Mouse (Mus musculus): ENCODE measurements around the gene Heatr4. TPM values are rescaled to one million over a fixed set of nuclear protein-coding genes. Genes with fewer than 3 reads are reported as not detected.
"Not testable (repeated sequence)": the region's sequence is repeated elsewhere in the genome, so short reads cannot be mapped to it uniquely, and the experiment has no call there.

Heatr4 gene
- polyA plus RNA-seq, 1 experiment from 2014 or later: not detected

GRCm38 (mm10) chr12:83949776-83950492, 34.7 kb downstream of the Heatr4 start:
- 0 out of 2 replicates have a peak, but pooled peaks cover 5% of the 10 kb centered on the region for H3K9me3 ChIP-seq (ENCODE audit: control insufficient read depth, low read length)
- no peak for ATAC-seq (ENCODE audit: low read depth)

GRCm38 (mm10) chr12:83949043-83949442, 35.6 kb downstream of the Heatr4 start:
- no peak overlapping the region for H3K4me2 ChIP-seq (ENCODE audit: low read depth, low read length)
- no peak overlapping the region for H3K9ac ChIP-seq (ENCODE audit: low read length)
- no peak for ATAC-seq (ENCODE audit: low read depth)
- H3K27me3 ChIP-seq (ENCODE audit: control insufficient read depth, insufficient read depth, low read depth, low read length): no peaks in the 10 kb centered on the region
- no peaks in the 10 kb centered on the region for H3K36me3 ChIP-seq (ENCODE audit: control insufficient read depth, insufficient read depth, low read length)
- H3K9me3 ChIP-seq (ENCODE audit: control insufficient read depth, low read length): 0 out of 2 replicates have a peak, but pooled peaks cover 5% of the 10 kb centered on the region
- H3K27ac ChIP-seq (ENCODE audit: low read length): no peak overlapping the region
- no peak overlapping the region for H3K4me3 ChIP-seq (ENCODE audit: low read length)
- WGBS: 59% methylated on average over 4 of the region's 4 CpGs
- peaks cover 19% of the 10 kb centered on the region for H3K4me1 ChIP-seq (replicated peaks; ENCODE audit: control insufficient read depth, insufficient read depth, low read length)

More at GRCm38 (mm10) chr12:83949776-83950492, 34.7 kb downstream of the Heatr4 start:
- Histone ChIP-seq H3K27me3 (ENCODE audit: control insufficient read depth, insufficient read depth, low read depth, low read length) (no peaks in the 10 kb centered on the region), H3K4me1 (replicated peaks; ENCODE audit: control insufficient read depth, insufficient read depth, low read length) (peaks cover 19% of the 10 kb centered on the region), H3K36me3 (ENCODE audit: control insufficient read depth, insufficient read depth, low read length) (no peaks in the 10 kb centered on the region), H3K4me3 (ENCODE audit: low read length) (peak overlapping the region; percentile 92), H3K27ac (ENCODE audit: low read length) (peak overlapping the region; percentile 11; the same call in 1 of the 2 replicates), H3K9ac (ENCODE audit: low read length) (peak overlapping the region; percentile 88), H3K4me2 (ENCODE audit: low read depth, low read length) (peak overlapping the region; percentile 98)
- WGBS: 22% methylated on average over 11 of the region's 11 CpGs

DNA sequence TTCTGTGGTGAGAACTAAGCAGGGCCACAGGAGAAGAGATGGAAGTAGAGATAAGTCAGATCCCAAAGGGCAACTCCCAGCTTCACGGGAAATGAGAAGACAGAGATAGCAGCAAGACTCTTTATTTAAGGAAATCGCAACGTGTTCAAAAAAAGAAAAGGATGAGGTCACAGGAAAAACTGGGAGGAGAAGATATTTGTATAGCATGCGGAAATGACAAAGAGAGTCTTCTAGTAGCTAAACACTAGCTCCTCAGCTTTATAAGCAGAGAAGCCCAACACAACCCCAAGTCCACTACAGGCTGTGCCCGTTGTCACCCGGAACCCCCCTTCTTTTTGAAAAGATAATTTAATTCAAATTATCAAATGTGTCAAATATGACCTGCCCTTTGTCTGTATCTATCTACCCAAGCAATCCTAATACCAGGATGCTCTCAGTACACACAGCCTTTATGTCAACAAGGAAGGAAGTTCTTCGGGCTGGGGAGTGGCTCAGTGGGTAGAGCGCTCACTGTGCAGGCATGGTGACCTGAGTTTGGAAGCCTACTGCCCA, 37.3 kb downstream of the Heatr4 start:
- H3K4me3 ChIP-seq (ENCODE audit: low read length): no peak overlapping the region
- no peaks in the 10 kb centered on the region for H3K27me3 ChIP-seq (ENCODE audit: control insufficient read depth, insufficient read depth, low read depth, low read length)
- H3K27ac ChIP-seq (ENCODE audit: low read length): peak overlapping the region; percentile 57; the same call in 1 of the 2 replicates
- no peak overlapping the region for H3K9ac ChIP-seq (ENCODE audit: low read length)
- ATAC-seq (ENCODE audit: low read depth): peak; percentile 24; the same call in 1 of the 2 replicates
- no peak overlapping the region for H3K4me2 ChIP-seq (ENCODE audit: low read depth, low read length)
- peaks cover 11% of the 10 kb centered on the region for H3K4me1 ChIP-seq (replicated peaks; ENCODE audit: control insufficient read depth, insufficient read depth, low read length)
- WGBS: 64% methylated on average over 8 of the region's 8 CpGs
- H3K9me3 ChIP-seq (ENCODE audit: control insufficient read depth, low read length): 0 out of 2 replicates have a peak, but pooled peaks cover 5% of the 10 kb centered on the region
- no peaks in the 10 kb centered on the region for H3K36me3 ChIP-seq (ENCODE audit: control insufficient read depth, insufficient read depth, low read length)

- H3K9me3 ChIP-seq (ENCODE audit: control insufficient read depth, low read length): no peaks in the 10 kb centered on the region
- no peak overlapping the region for H3K4me3 ChIP-seq (ENCODE audit: low read length)
- H3K27me3 ChIP-seq (ENCODE audit: control insufficient read depth, insufficient read depth, low read depth, low read length): no peaks in the 10 kb centered on the region
- H3K4me1 ChIP-seq (replicated peaks; ENCODE audit: control insufficient read depth, insufficient read depth, low read length): no peaks in the 10 kb centered on the region
- no peak overlapping the region for H3K4me2 ChIP-seq (ENCODE audit: low read depth, low read length)
- H3K36me3 ChIP-seq (ENCODE audit: control insufficient read depth, insufficient read depth, low read length): no peaks in the 10 kb centered on the region
- H3K27ac ChIP-seq (ENCODE audit: low read length): no peak overlapping the region
- H3K9ac ChIP-seq (ENCODE audit: low read length): no peak overlapping the region
- no peak for ATAC-seq (ENCODE audit: low read depth)
- WGBS: 66% methylated on average over 3 of the region's 3 CpGs
Observed at GRCm38 (mm10) chr12:83941938-83942337, 42.7 kb downstream of the Heatr4 start.

- H3K4me1 ChIP-seq (replicated peaks; ENCODE audit: control insufficient read depth, insufficient read depth, low read length): no peaks in the 10 kb centered on the region
Observed at GRCm38 (mm10) chr12:83940031-83940430, 44.6 kb downstream of the Heatr4 start.

GRCm38 (mm10) chr12:83939332-83939731, 45.3 kb downstream of the Heatr4 start:
- ATAC-seq (ENCODE audit: low read depth): no peak
- Histone ChIP-seq H3K9me3 (ENCODE audit: control insufficient read depth, low read length) (peaks cover 3% of the 10 kb centered on the region; the same call in 1 of the 2 replicates), H3K4me3 (ENCODE audit: low read length) (no peak overlapping the region), H3K4me1 (replicated peaks; ENCODE audit: control insufficient read depth, insufficient read depth, low read length) (no peaks in the 10 kb centered on the region), H3K27ac (ENCODE audit: low read length) (no peak overlapping the region), H3K36me3 (ENCODE audit: control insufficient read depth, insufficient read depth, low read length) (no peaks in the 10 kb centered on the region), H3K9ac (ENCODE audit: low read length) (no peak overlapping the region), H3K4me2 (ENCODE audit: low read depth, low read length) (no peak overlapping the region), H3K27me3 (ENCODE audit: control insufficient read depth, insufficient read depth, low read depth, low read length) (no peaks in the 10 kb centered on the region)
- 74% methylated on average over 2 of the region's 2 CpGs for WGBS

More at GRCm38 (mm10) chr12:83940031-83940430, 44.6 kb downstream of the Heatr4 start:
- no peaks in the 10 kb centered on the region for H3K27me3 ChIP-seq (ENCODE audit: control insufficient read depth, insufficient read depth, low read depth, low read length)
- H3K4me3 ChIP-seq (ENCODE audit: low read length): no peak overlapping the region
- no peaks in the 10 kb centered on the region for H3K36me3 ChIP-seq (ENCODE audit: control insufficient read depth, insufficient read depth, low read length)
- no peak for ATAC-seq (ENCODE audit: low read depth)
- H3K9me3 ChIP-seq (ENCODE audit: control insufficient read depth, low read length): no peaks in the 10 kb centered on the region
- no peak overlapping the region for H3K27ac ChIP-seq (ENCODE audit: low read length)
- WGBS: 59% methylated on average over 4 of the region's 4 CpGs
- H3K4me2 ChIP-seq (ENCODE audit: low read depth, low read length): no peak overlapping the region
- no peak overlapping the region for H3K9ac ChIP-seq (ENCODE audit: low read length)

DNA sequence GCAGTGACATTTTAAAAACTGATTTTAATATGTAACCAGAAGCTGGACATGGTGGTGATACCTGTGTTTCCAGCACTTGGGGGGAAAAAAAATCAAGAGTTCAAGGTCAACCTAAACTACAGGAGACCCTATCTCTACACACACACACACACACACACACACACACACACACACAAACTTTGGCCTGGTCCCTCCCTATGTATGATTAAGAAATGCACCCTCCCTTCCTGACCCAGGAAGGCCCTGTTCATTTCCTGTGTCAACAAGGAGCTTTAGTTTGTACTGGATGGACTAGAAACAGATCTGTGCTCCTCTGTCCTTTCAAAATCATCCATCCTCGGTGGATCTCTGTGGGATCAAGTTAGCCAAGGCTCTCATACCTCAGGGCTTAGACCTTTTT, 46.1 kb downstream of the Heatr4 start:
- ATAC-seq (ENCODE audit: low read depth): not testable (repeated sequence)

DNA sequence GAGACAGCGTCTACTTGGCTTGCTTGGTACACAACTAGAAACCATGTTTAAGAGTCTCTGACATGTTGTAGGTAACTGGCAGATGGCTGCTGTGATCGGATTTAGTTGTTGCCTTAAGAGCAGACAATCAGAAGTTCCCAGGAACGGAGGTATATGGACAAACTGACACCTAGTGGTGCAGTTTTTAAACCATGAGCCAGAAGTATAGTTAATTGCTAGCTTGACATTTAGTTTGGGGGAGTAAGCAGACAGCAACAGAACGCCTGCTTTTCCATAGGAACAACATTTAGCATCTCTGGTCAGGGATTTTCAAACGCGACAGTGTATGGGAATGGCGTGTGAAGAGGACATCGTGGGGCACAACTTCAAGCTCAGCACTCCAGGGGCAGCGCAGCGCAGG, 47.1 kb downstream of the Heatr4 start:
- Histone ChIP-seq H3K27ac (ENCODE audit: low read length) (no peak overlapping the region), H3K27me3 (ENCODE audit: control insufficient read depth, insufficient read depth, low read depth, low read length) (no peaks in the 10 kb centered on the region), H3K4me3 (ENCODE audit: low read length) (no peak overlapping the region), H3K4me1 (replicated peaks; ENCODE audit: control insufficient read depth, insufficient read depth, low read length) (no peaks in the 10 kb centered on the region), H3K9ac (ENCODE audit: low read length) (no peak overlapping the region), H3K9me3 (ENCODE audit: control insufficient read depth, low read length) (peaks cover 3% of the 10 kb centered on the region; the same call in 1 of the 2 replicates), H3K36me3 (ENCODE audit: control insufficient read depth, insufficient read depth, low read length) (no peaks in the 10 kb centered on the region), H3K4me2 (ENCODE audit: low read depth, low read length) (no peak overlapping the region)
- no peak for ATAC-seq (ENCODE audit: low read depth)
- 63% methylated on average over 10 of the region's 10 CpGs for WGBS

More for the DNA sequence above, 46.1 kb downstream of the Heatr4 start:
- H3K27ac ChIP-seq (ENCODE audit: low read length); H3K27me3 ChIP-seq (ENCODE audit: control insufficient read depth, insufficient read depth, low read depth, low read length); H3K9me3 ChIP-seq (ENCODE audit: control insufficient read depth, low read length); H3K4me2 ChIP-seq (ENCODE audit: low read depth, low read length); H3K4me3 ChIP-seq (ENCODE audit: low read length); H3K9ac ChIP-seq (ENCODE audit: low read length); H3K4me1 ChIP-seq (replicated peaks; ENCODE audit: control insufficient read depth, insufficient read depth, low read length); H3K36me3 ChIP-seq (ENCODE audit: control insufficient read depth, insufficient read depth, low read length): not testable (repeated sequence)
- WGBS: 28% methylated on average over 1 of the region's 1 CpGs

DNA sequence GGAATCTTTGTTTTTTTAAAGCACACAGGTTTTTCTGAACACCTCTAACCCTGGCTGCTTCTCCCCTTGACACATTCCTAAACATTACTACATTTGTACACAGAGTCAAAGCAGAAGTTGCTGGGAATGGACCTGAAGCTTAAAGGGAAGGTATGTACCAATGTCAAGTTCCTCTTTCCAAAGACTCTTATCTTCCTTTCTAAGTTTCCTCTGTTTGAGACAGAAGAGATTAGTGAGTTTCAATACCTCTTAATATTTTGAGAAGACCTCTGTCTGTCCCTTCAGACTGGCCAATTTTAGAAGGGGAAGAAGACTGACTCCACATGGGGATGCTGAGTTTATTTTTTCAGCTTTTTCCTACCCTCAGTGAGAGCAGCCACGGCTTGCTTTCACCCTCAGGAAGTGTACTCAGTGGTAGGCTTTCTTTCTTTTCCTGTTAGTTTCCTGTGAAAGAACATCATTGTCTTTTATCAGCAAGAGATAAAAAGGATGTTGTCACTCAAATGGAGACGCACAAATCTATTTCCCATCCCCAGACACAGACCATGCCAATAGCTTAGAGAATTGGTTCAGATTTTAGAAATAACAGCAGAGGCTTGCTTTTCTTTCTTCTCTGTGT, 55.4 kb downstream of the Heatr4 start:
- Histone ChIP-seq H3K27ac (ENCODE audit: low read length) (no peak overlapping the region; the same call in 1 of the 2 replicates), H3K27me3 (ENCODE audit: control insufficient read depth, insufficient read depth, low read depth, low read length) (no peaks in the 10 kb centered on the region), H3K9ac (ENCODE audit: low read length) (no peak overlapping the region), H3K4me1 (replicated peaks; ENCODE audit: control insufficient read depth, insufficient read depth, low read length) (peaks cover 14% of the 10 kb centered on the region), H3K9me3 (ENCODE audit: control insufficient read depth, low read length) (no peaks in the 10 kb centered on the region; the same call in 1 of the 2 replicates), H3K4me2 (ENCODE audit: low read depth, low read length) (no peak overlapping the region), H3K36me3 (ENCODE audit: control insufficient read depth, insufficient read depth, low read length) (no peaks in the 10 kb centered on the region), H3K4me3 (ENCODE audit: low read length) (no peak overlapping the region)
- no peak for ATAC-seq (ENCODE audit: low read depth)
- WGBS: 29% methylated on average over 2 of the region's 2 CpGs
